Mouse (Mus musculus) heart, postnatal 25 days (tissue): ENCODE data around the gene Srrm4. TPM values are rescaled to one million over a fixed set of nuclear protein-coding genes. Genes with fewer than 3 reads are reported as not detected.

Source experiments
- DNase-seq: peaks from one replicate; pipeline ENCODE4 v3.0.0; 2022; ENCODE audit warnings: low spot score
- intact Hi-C: fragments of 180-260 bp; cut with DNase I; formaldehyde crosslinking; loops from one replicate; pipeline ENCODE4 v1.15.1; 2025
- total RNA-seq, 2 experiments: library from RNA; stranded (reverse); gene quantifications; 2 replicates each; pipeline ENCODE4 v1.2.3; 2021

Srrm4 gene
- total RNA-seq, 2 experiments from 2014 or later = 8.0 to 9.6 TPM

GRCm38 (mm10) chr5:116420759-116421225 lies 170.8 kb downstream of the Srrm4 start:
- intact Hi-C loops = no loop called here
- no peak for DNase-seq

GRCm38 (mm10) chr5:116420213-116420612 lies 171.4 kb downstream of the Srrm4 start:
- intact Hi-C loops = no loop called here
- no peak for DNase-seq

GRCm38 (mm10) chr5:116419322-116420045 lies 172.1 kb downstream of the Srrm4 start:
- DNase-seq = peak; percentile 34
- intact Hi-C loops = loop anchor here (5.0 kb wide), 1 partner anchor 33 kb away; no protein-coding TSS in a partner anchor

- intact Hi-C loops = loop anchor here (5.0 kb wide), 1 partner anchor 36 kb away; no protein-coding TSS in a partner anchor
- DNase-seq = no peak
Measured at GRCm38 (mm10) chr5:116416208-116416607, 175.4 kb downstream of the Srrm4 start.

- DNase-seq = no peak
- intact Hi-C loops = no loop called here
Measured at GRCm38 (mm10) chr5:116409689-116410590, 181.7 kb downstream of the Srrm4 start.

GRCm38 (mm10) chr5:116408965-116409364 lies 182.7 kb downstream of the Srrm4 start:
- no peak for DNase-seq
- intact Hi-C loops = no loop called here

- no peak for DNase-seq
- intact Hi-C loops = no loop called here
Measured at GRCm38 (mm10) chr5:116407936-116408335, 183.7 kb downstream of the Srrm4 start.

- no peak for DNase-seq
- intact Hi-C loops = no loop called here
Measured at GRCm38 (mm10) chr5:116407321-116407720, 184.3 kb downstream of the Srrm4 start.

GRCm38 (mm10) chr5:116406507-116406906 lies 185.1 kb downstream of the Srrm4 start:
- intact Hi-C loops = no loop called here
- no peak for DNase-seq

- no peak for DNase-seq
- intact Hi-C loops = no loop called here
Measured at GRCm38 (mm10) chr5:116405934-116406333, 185.7 kb downstream of the Srrm4 start.

- DNase-seq = no peak
- intact Hi-C loops = no loop called here
Measured at GRCm38 (mm10) chr5:116404063-116404462, 187.6 kb downstream of the Srrm4 start.

- intact Hi-C loops = no loop called here
- DNase-seq = no peak
Measured at GRCm38 (mm10) chr5:116400801-116401200, 190.8 kb downstream of the Srrm4 start.

- no peak for DNase-seq
- intact Hi-C loops = no loop called here
Measured at GRCm38 (mm10) chr5:116400042-116400730, 191.4 kb downstream of the Srrm4 start.

- no peak for DNase-seq
- intact Hi-C loops = no loop called here
Measured at GRCm38 (mm10) chr5:116396104-116396503, 195.5 kb downstream of the Srrm4 start.

GRCm38 (mm10) chr5:116392603-116393002 lies 199.0 kb downstream of the Srrm4 start:
- intact Hi-C loops = no loop called here
- DNase-seq = peak; percentile 56

- intact Hi-C loops = loop anchor here (1.0 to 5.0 kb wide), 2 partner anchors 61 to 158 kb away; no protein-coding TSS in a partner anchor
- peak; percentile 18 for DNase-seq
Measured at GRCm38 (mm10) chr5:116389856-116390542, 201.6 kb downstream of the Srrm4 start.

GRCm38 (mm10) chr5:116389321-116389720 lies 202.3 kb downstream of the Srrm4 start:
- intact Hi-C loops = loop anchor here (1.0 to 5.0 kb wide), 2 partner anchors 62 to 157 kb away; no protein-coding TSS in a partner anchor
- no peak for DNase-seq
